Mouse (Mus musculus) left cerebral cortex, adult 8-10 months (tissue): ENCODE results near the gene Trim33. TPM values are rescaled to one million over a fixed set of nuclear protein-coding genes. Genes with fewer than 3 reads are reported as not detected.

Experiments used
- DNase-seq, 2 experiments: peaks; one replicate each; pipeline ENCODE4 v3.0.0; 2022; ENCODE audit warnings: low spot score in 2 of 2
- total RNA-seq, 4 experiments: library from RNA; stranded (reverse); gene quantifications; 2 replicates each; pipeline ENCODE4 v1.2.4; 2022

Gene Trim33
- total RNA-seq, 4 experiments from 2014 or later: 46.9 to 57.8 (median 51.7) TPM

GRCm38 (mm10) chr3:103354041-103354440 is 74.9 kb downstream of the Trim33 start:
- no peak for DNase-seq

GRCm38 (mm10) chr3:103361150-103361549 is 82.1 kb downstream of the Trim33 start:
- DNase-seq: no peak

GRCm38 (mm10) chr3:103364182-103364945 is 85.3 kb downstream of the Trim33 start:
- DNase-seq: no peak

DNA sequence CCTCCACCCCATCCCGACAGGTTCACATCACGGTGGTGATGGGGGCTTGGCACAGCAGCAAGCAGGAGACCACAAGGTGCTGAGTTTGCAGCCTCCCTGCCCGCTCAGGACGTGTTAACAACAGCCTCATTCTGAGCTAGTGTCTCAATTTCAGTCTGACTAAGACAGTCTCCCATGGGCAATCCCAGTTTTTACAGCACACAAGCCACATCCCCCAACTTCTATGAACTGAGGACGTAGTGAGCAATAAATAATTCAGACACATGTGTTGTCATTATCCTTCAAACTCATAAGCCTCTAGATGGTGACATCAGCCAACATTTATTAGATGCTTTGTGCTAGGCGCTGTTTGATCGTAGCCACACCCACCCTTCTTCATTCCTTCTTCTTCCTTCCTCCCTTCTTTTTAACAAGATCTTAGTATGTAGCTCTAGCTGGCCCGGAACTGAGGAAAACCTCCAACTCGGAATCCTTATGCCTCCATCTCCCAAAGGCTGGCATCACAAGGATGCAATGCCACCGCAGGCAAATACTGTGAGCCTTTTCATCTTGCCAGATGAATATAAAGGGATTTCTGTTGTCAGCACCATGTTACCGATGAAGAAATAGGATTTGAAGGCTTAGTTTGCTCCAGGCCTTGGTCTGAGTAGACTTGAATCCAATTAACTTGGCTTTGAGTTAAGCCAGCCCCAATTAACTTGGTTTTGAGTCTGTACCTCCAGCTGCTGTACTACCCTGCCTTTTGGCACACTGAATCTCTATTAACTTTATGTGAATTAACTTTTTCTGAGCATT is 88.3 kb downstream of the Trim33 start:
- no peak for DNase-seq

- DNase-seq: peak in 1 of 2 experiments; percentile 1
Measured at GRCm38 (mm10) chr3:103368731-103369130, 89.6 kb downstream of the Trim33 start.

- no peak for DNase-seq
Measured at GRCm38 (mm10) chr3:103374028-103374427, 94.9 kb downstream of the Trim33 start.

GRCm38 (mm10) chr3:103375181-103375855 is 96.2 kb downstream of the Trim33 start:
- DNase-seq: no peak

- DNase-seq: no peak
Measured at GRCm38 (mm10) chr3:103378018-103378417, 98.9 kb downstream of the Trim33 start.

DNA sequence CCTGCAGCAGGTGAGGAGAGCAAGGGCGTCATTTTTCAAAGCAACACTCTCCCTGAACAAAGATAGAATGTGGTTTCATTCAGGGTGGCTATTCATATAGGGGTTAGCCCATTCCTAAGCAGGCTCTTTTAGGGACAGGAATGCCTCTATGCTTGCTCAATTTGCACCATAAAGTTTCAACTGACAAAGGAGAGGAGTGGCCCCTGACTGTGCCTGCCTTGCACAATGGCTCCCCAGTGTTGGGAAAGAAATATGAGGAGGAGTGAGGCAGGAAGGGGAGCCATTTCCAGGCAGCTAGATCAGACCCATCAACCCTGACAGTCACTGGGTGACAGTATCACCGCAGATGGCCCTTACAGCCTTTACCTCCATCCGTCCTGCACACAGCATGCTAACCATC is 100.3 kb downstream of the Trim33 start:
- DNase-seq: no peak

- DNase-seq: no peak
Measured at GRCm38 (mm10) chr3:103380814-103381213, 101.7 kb downstream of the Trim33 start.

GRCm38 (mm10) chr3:103381441-103381840 is 102.3 kb downstream of the Trim33 start:
- DNase-seq: no peak

DNA sequence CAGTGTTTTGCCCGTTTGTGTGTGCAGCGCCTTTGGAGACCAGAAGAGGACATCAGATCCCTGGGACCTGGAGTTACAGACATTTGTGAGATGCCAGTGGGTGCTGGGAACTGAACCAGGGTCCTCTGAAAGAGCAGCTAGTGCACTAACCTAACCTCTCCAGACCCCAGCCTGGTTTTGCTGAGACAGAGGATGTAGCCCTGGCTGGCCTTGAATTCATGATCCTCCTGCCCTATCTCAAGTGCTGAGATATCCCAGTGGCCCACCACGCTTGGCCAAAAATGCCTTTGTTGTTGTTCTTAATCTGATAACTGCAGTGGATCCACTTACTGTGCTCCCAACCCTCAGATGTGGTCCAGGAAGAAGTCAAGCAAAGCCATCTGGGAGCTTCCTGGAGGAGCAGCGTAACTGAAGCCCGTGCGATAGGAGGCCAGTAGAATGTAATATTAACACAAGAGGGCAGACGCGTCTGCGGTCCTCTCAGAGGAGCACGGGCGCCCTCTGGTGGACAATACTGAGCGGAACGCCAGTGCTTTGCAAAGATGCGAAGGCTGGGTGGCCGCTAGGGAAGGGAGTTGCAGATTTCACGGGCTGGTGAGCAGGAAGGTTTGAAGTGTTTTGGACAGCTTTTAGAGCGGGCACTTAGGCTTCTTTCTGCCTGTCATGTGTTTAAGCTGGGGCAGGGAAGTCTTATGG is 103.9 kb downstream of the Trim33 start:
- DNase-seq: peak; percentile 59 to 77

GRCm38 (mm10) chr3:103384486-103384885 is 105.4 kb downstream of the Trim33 start:
- DNase-seq: no peak

DNA sequence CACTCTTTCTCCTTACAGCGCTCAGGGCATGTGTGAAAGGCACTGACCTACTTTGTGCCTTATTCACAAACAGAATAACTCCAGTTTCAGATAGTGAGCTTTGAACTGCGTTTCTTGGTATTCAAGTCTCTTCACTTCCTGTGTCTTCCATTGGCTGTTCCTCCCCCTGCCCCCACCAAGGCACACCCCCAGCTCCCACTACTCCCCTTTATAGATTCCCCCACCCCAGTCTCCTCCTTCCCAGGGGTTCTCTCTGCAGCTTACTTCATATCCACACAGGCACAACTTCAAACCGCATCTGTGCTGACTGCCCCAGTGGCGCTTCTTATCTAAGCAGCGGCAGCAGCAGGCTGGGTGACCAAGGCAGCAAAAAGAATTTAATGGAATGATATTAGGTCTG is 105.9 kb downstream of the Trim33 start:
- DNase-seq: no peak

DNA sequence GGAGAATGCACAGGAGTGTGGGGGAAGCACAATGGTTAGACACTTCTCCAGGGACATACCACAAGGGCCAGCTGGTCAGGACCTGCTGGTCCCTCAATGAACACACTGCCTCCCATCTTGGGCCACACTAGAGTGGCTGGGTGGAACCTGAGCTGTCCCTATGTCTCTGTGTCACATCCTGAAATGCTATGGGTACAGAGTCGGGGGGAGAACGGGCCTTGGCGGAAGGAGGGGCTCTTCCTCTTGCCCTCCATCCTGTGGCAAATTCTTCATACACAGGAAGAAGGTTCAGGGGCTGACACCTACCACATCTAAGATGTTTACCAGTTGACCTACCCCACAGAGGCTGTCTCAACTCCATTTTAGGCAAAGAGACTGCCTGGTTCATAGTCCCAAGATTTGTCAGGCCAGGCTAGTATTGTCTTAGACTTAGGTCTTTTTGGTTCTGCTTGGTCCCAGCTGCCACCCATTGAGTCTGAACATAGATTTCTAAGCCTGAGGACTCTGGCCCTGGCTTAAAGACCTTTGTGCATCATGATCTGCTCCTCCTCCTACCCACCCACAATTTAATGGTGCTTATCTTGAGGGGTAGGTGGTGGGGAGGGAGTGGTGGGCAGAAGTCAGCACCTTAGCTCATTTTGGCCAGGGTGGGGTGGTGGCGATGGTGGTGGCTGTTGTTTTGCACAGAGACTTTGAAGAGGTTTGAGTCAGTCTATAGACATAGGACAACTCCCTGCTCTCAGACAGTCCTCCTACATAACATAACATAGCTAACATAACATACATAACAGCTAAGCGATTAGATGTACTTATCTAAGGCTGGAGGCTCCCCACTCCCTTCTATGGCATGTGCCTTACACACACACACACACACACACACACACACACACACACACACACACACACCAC is 106.5 kb downstream of the Trim33 start:
- DNase-seq: no peak

- no peak for DNase-seq
Measured at GRCm38 (mm10) chr3:103386292-103387031, 107.4 kb downstream of the Trim33 start.

- DNase-seq: peak in 1 of 2 experiments; percentile 30
Measured at GRCm38 (mm10) chr3:103392613-103393258, 113.6 kb downstream of the Trim33 start.

DNA sequence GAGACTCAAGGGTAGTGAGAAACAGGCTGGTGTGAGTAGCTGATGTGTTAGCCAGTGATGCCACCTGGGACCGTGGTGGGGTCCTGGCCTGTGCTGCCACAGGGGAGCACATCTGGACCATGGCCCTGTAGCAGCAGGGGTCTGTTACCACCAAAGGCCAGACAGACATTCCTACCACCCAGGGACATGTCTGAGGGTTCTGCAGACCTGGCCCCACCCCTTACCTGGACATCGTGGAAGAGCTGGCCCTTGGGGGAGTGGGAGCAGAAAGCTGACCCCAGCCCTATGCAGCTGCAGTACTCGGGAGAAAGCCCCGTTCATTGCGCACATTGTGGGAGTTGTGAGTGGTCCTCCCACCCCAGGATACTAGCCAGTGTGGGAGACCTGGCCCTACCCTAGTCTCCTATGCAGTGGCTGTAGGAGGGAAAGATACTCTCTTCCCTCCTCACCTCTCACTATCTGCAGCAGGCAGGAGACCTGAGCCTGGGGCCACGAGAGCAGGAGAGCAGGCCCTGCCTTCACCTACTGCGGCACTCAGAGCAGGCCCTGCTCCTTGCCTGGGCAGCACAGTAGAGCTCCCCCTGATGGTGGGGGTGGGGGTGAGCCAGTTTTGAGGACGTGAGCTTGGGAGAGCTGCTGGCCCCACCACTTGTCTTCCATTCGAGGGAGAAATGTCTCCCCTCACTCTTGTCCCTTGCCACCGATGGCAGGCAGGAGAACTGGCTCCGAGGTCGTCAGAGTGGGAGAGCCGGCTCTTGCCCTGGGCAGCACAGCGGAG is 114.4 kb downstream of the Trim33 start:
- DNase-seq: no peak
